Mouse (Mus musculus) kidney, adult 2 months (tissue): ENCODE measurements at regions not wholly inside any gene's neighbourhood (a gene's known extent, or its start where the extent isn't known, plus 50 kb on each side); places are given as distances from the start of the nearest gene placed in this dataset.

Source experiments
- CTCF ChIP-seq: fragments of 200-500 bp; conservative IDR thresholded peaks from 2 replicates; pipeline ENCODE4 v1.5.1; 2011; ENCODE audit warnings: low read depth, mild to moderate bottlenecking, control low read depth, low read length, moderate library complexity, mixed read lengths; ENCODE audit not compliant: insufficient read depth, insufficient read length
- POLR2A ChIP-seq: fragments of 200-500 bp; IDR thresholded peaks from one replicate; pipeline ENCODE4 v1.6.1; 2011; ENCODE audit warnings: low read depth, low read length, control low read depth

GRCm38 (mm10) chr5:64620726-64621125 lies 182.5 kb upstream of the Klf3 start:
- TF ChIP-seq CTCF (no peak), POLR2A (no peak)
